Comparison of ENCODE assay signal across 27 mouse cellular contexts in genomic region chrX:129745976-129746375, GRCm38 (mm10). TPM values are rescaled to one million over a fixed set of nuclear protein-coding genes. Genes with fewer than 3 reads are reported as not detected.
DNase-seq lines count a peak whose midpoint lies in the region; ATAC-seq and TF ChIP-seq lines count a peak whose summit lies in the region.
"Had no signal": no experiment of that assay in that cellular context is flagged by ENCODE, and none has a peak within 500 bp of the region (broad histone marks: within the 10 kb centered on the region; RNA-seq: fewer than 3 reads in every experiment).

No protein-coding gene starts in this region.

- H3K4me1 ChIP-seq in ES-E14 (ENCODE audit: control insufficient read depth in 2 of 2, insufficient read depth in 2 of 2, low read length in 2 of 2, poor library complexity in 1 of 2): no peaks in the 10 kb centered on the region

- ATAC-seq in inflammation-experienced regulatory T-cells, adult 6 months: no peak
- ATAC-seq: activated CD4-positive, CD25-positive, alpha-beta regulatory T cell, adult 4 months; CD4-positive, CD25-positive, alpha-beta regulatory T cell, adult 4 months; Patski had no signal

- H3K9me3 ChIP-seq in ES-E14 (ENCODE audit: control insufficient read depth, insufficient read depth, low read depth, low read length): no peaks in the 10 kb centered on the region

- peak; percentile 46 for DNase-seq in ES-CJ7 (ENCODE audit: low read depth, low spot score)
- DNase-seq in ES-E14 (ENCODE audit: low read depth, low spot score): no peak
- DNase-seq in R1 (ENCODE audit: low read depth, low spot score): peak; percentile 64
- peak; percentile 22 for DNase-seq in ZHBTc4 (ENCODE audit: low read depth, low spot score)
- no peak for DNase-seq in left cerebral cortex, adult 11 months (ENCODE audit: low spot score)
- no peak for DNase-seq in spleen, adult 12 weeks (ENCODE audit: low spot score)
- DNase-seq in left cerebral cortex, adult 18-20 months (ENCODE audit: low spot score in 2 of 2): no peak
- DNase-seq: adrenal gland, adult 2 months; adrenal gland, adult 8-10 months; adrenal gland, postnatal 10 days; adrenal gland, postnatal 14 days; adrenal gland, postnatal 25 days; adrenal gland, postnatal 36 days; B cell, adult 2 months; cerebellum, adult 11 months; cerebellum, adult 11-12 months; cerebellum, adult 18-20 months; cerebellum, adult 2 months; cerebellum, adult 8-10 months; cerebellum, adult 9-10 months had no signal

- no peaks in the 10 kb centered on the region for H3K36me3 ChIP-seq in ES-E14 (ENCODE audit: control insufficient read depth, insufficient read depth, low read length, poor library complexity, severe bottlenecking)
- H3K36me3 ChIP-seq: G1E had no signal

- no peak overlapping the region for H3K9ac ChIP-seq in ES-E14 (ENCODE audit: insufficient read depth, low read depth, low read length, poor library complexity, severe bottlenecking)

- in situ Hi-C loops in ES-E14 (cut with MboI; ENCODE audit: low sequenced_read_pairs in 2 of 2, unreplicated experiment in 2 of 2): no loop called here

- no peak overlapping the region for H3K4me3 ChIP-seq in ES-E14 (ENCODE audit: insufficient read depth in 1 of 2, low read depth in 1 of 2, low read length in 2 of 2, poor library complexity in 1 of 2, severe bottlenecking in 1 of 2)

- no peak overlapping the region for H3K27ac ChIP-seq in ES-E14 (ENCODE audit: insufficient read depth, low read depth, low read length, poor library complexity, severe bottlenecking)

TF ChIP-seq in ES-E14, 5 proteins besides CTCF, POLR2A, EP300 and RAD21:
- no peak for TF ChIP-seq HCFC1 (IDR thresholded peaks at IDR 0.05; ENCODE audit: borderline replicate concordance, insufficient read depth, low read length)
- TF ChIP-seq CHD2 (IDR thresholded peaks at IDR 0.05; ENCODE audit: low read depth, low read length): no peak
- TF ChIP-seq MAFK (IDR thresholded peaks at IDR 0.05; ENCODE audit: insufficient read depth, low read depth, low read length): peak; percentile 57; the same call in 1 of the 2 replicates
- no peak for TF ChIP-seq ZC3H11A (IDR thresholded peaks at IDR 0.05; ENCODE audit: borderline replicate concordance, low read depth, low read length)
- TF ChIP-seq ZNF384 (IDR thresholded peaks at IDR 0.05; ENCODE audit: low read depth, low read length): no peak

RNA-seq across cellular contexts. Expression of gene Diaph2, which starts 3.6 kb away (rescaled TPM):
- total RNA-seq in ES-E14 (2012; rRNA removed): 5.8 and 6.7 TPM in 2 replicates
- polyA plus RNA-seq in inflammation-experienced regulatory T-cells, adult 6 months (2017; shearing (Covaris generic)): 1 to 10 TPM; 5.1 to 6.6 (median 5.1) TPM
- total RNA-seq in left cerebral cortex, adult 18-20 months (2021): 10 to 100 TPM; 24.3 to 25.2 TPM
- total RNA-seq: CH12.LX, G1E, MEL had no signal
- polyA plus RNA-seq: G1E had no signal

Comparison
In these comparisons a context has a peak if more than half of its experiments do, and no peak if none do; other contexts are left out.
1. DNase-seq: peak in ES-CJ7 (single experiment), R1 (single experiment) and ZHBTc4 (single experiment); none in ES-E14 (single experiment), left cerebral cortex, adult 11 months (single experiment), spleen, adult 12 weeks (single experiment) and left cerebral cortex, adult 18-20 months (0 of 2).